8 mouse cellular contexts compared by ENCODE assay signal in the genomic region with DNA sequence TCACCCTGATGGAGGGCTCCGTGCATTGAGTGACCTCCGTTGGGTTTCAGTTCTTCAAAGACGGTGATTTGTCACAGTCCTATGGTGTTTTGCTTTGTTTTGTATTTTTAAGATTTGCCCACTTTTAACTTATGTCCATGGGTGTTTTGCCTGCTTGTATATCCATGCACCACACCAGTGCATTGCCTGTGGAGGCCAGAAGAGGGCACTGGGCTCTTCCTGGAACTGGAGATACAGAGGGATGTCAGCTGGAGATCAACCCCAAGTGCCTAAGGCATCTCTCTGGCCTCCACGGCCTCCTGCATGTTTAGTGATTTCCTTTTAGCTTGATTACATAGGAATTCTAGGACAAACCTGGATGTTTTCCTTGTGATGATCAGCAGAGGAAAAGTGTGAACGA. TPM values are rescaled to one million over a fixed set of nuclear protein-coding genes. Genes with fewer than 3 reads are reported as not detected.
A peak's percentile ranks its signal among the peaks of the same experiment; 100 is the strongest.
DNase-seq lines count a peak whose midpoint lies in the region; ATAC-seq and TF ChIP-seq lines count a peak whose summit lies in the region.
"Had no signal": no experiment of that assay in that cellular context is flagged by ENCODE, and none has a peak within 500 bp of the region (broad histone marks: within the 10 kb centered on the region; RNA-seq: fewer than 3 reads in every experiment).

No protein-coding gene starts in this region.

- H3K4me3 ChIP-seq in left cerebral cortex, adult 2 months: no peak overlapping the region

- intact Hi-C loops in left cerebral cortex, adult 2 months (cut with DNase I): no loop called here
- intact Hi-C loops in heart, postnatal 10 days (cut with DNase I): loop anchor here (2.0 kb wide), 1 partner anchor 138 kb away; no protein-coding TSS in a partner anchor

- ATAC-seq in megakaryocyte progenitor cell, adult 5-6 weeks (replicated peaks; ENCODE audit: poor library complexity): peak; percentile 79

- H3K27ac ChIP-seq in left cerebral cortex, adult 2 months: no peak overlapping the region

- no peak for DNase-seq in left cerebral cortex, adult 2 months (ENCODE audit: extremely low spot score in 1 of 2, low spot score in 2 of 2)
- no peak for DNase-seq in left cerebral cortex, adult 8-10 months (ENCODE audit: low spot score in 2 of 2)
- DNase-seq in ES-CJ7 (ENCODE audit: low read depth, low spot score): peak; percentile 31
- peak; percentile 34 for DNase-seq in brain, adult 2 months (ENCODE audit: low read depth, low spot score)
- DNase-seq in layer of hippocampus, postnatal 25 days (ENCODE audit: extremely low spot score in 1 of 2, low spot score in 1 of 2): no peak
- no peak for DNase-seq in heart, postnatal 10 days
- DNase-seq: right cerebral cortex, adult 18-20 months had no signal

- peak; percentile 51 for TF ChIP-seq CTCF in left cerebral cortex, adult 2 months (IDR thresholded peaks at IDR 0.05)

RNA-seq across cellular contexts. Expression of a gene that starts 19.8 kb away (rescaled TPM):
- total RNA-seq in left cerebral cortex, adult 2 months (2021): 10 to 100 TPM; 20.2 to 24.6 TPM
- 10 to 100 TPM; 15.2 to 19.7 (median 18.1) TPM for total RNA-seq in left cerebral cortex, adult 8-10 months (2022)
- 16.7 and 17.6 TPM in 2 replicates for total RNA-seq in megakaryocyte progenitor cell, adult 5-6 weeks (2015)
- 31.0 and 31.7 TPM in 2 replicates for total RNA-seq in megakaryocyte progenitor cell, adult 5-6 weeks (2017)
- total RNA-seq in layer of hippocampus, postnatal 25 days (2021): 10 to 100 TPM; 26.9 to 32.4 TPM
- total RNA-seq in heart, postnatal 10 days (2021): 10 to 100 TPM; 33.3 to 41.1 TPM

RNA-seq across cellular contexts. Expression of a gene that starts 43.6 kb away (rescaled TPM):
- total RNA-seq in left cerebral cortex, adult 2 months (2021): 10 to 100 TPM in 1 of 2 experiments, 1 to 10 TPM in 1; 9.1 to 13.1 TPM
- total RNA-seq in left cerebral cortex, adult 8-10 months (2022): 10 to 100 TPM in 3 of 4 experiments, 1 to 10 TPM in 1; 9.2 to 12.4 (median 11.3) TPM
- 40.1 and 40.7 TPM in 2 replicates for total RNA-seq in megakaryocyte progenitor cell, adult 5-6 weeks (2015)
- 32.9 and 35.2 TPM in 2 replicates for total RNA-seq in megakaryocyte progenitor cell, adult 5-6 weeks (2017)
- total RNA-seq in layer of hippocampus, postnatal 25 days (2021): 10 to 100 TPM; 10.8 to 11.4 TPM
- 10 to 100 TPM; 12.1 to 12.6 TPM for total RNA-seq in heart, postnatal 10 days (2021)

Comparison
In these comparisons a context has a peak if more than half of its experiments do, and no peak if none do; other contexts are left out.
1. DNase-seq: peak in ES-CJ7 (single experiment) and brain, adult 2 months (single experiment); none in left cerebral cortex, adult 2 months (0 of 2), left cerebral cortex, adult 8-10 months (0 of 2), layer of hippocampus, postnatal 25 days (0 of 2) and heart, postnatal 10 days (0 of 2).